Mouse (Mus musculus): ENCODE measurements at regions not wholly inside any gene's neighbourhood (a gene's known extent, or its start where the extent isn't known, plus 50 kb on each side); places are given as distances from the start of the nearest gene placed in this dataset.

- no peak for TF ChIP-seq CTCF (IDR thresholded peaks at IDR 0.05; ENCODE audit: low read depth)
- no peak for TF ChIP-seq EP300 (IDR thresholded peaks at IDR 0.05; ENCODE audit: low read depth)
Measured at GRCm38 (mm10) chr13:28519383-28520126, 262.2 kb downstream of the Gm11361 start.
